Mouse (Mus musculus) erythroblast, embryonic 14.5 days (primary cell): Measurements from ENCODE around the gene Calhm4.

Source experiments
- GATA1 ChIP-seq: IDR thresholded peaks from 2 replicates; pipeline ENCODE4 v1.6.1; 2012; ENCODE audit warnings: low read length, inconsistent platforms, mixed read lengths
- TAL1 ChIP-seq: IDR thresholded peaks from 3 replicates; pipeline ENCODE4 v1.6.1; 2012; ENCODE audit warnings: low read length, inconsistent platforms, mixed read lengths

DNA sequence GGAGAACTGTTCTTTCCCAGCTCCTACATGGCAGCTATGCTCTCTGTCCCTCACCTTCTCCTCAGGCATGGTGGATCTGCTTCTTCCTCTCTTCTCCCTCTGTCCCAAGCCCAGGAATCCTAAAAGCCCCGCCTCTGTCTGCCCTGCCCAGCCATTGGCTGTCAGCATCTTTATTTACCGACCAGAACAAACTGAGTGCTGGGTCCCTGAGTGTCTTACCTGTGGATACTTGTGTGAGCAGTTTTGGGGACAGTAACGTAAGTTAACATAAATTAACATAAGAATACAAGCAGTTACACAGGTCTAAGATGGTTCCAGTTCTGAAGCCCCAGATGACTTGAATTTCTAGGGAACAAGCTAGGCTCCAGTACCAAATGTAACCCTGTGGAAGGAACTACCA lies 22.5 kb upstream of the Calhm4 start:
- no peak for TF ChIP-seq GATA1
- no peak for TF ChIP-seq TAL1
